Mouse (Mus musculus) heart, postnatal 0 days (tissue): ENCODE data around the gene Dnase2a.

ENCODE experiments used
- CTCF ChIP-seq: IDR thresholded peaks from 2 replicates; pipeline ENCODE4 v1.5.1; 2016; ENCODE audit warnings: antibody characterized with exemption, control low read depth, low read depth
- EP300 ChIP-seq: IDR thresholded peaks from 2 replicates; pipeline ENCODE4 v1.6.1; 2016; ENCODE audit warnings: antibody characterized with exemption, low read depth

DNA sequence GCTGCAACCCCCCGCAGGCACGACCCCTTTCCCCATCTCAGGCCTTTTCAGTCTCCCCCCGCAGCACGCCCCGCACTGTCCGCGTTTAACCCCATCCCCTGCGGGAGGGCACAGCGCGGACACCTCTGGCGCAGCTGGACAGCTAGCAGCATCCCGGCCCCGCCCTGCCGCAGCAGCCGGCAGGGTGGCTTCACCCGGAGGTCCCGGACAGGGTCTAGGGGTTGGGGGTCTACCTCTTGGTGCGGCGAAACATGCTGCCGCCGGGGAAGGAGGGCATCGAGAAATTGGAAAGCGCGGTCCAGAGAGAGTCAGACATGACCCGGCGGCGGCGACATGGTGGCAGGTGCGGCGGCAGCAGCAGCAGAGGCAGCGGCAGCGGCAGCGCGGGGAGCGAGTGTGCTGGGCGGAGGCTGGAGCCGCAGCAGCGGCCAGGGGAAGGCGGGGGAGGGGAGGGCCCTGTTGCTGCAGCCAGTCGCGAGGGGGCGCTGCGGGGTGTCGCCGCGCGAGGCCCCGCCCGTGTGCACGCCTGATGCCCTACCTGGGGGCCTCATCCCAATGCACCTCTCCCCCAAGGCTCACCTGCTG, 28.7 kb downstream of the Dnase2a start, which contains the start of gene Mast1:
- 0 out of 2 replicates have a peak, but pooled peaks have one; percentile 31 for TF ChIP-seq CTCF
- no peak for TF ChIP-seq EP300
